In genomic region chr6:37416743-37417142, GRCm38 (mm10) we compare ENCODE assay signal across 18 mouse cellular contexts. TPM values are rescaled to one million over a fixed set of nuclear protein-coding genes. Genes with fewer than 3 reads are reported as not detected.
DNase-seq lines count a peak whose midpoint lies in the region; ATAC-seq and TF ChIP-seq lines count a peak whose summit lies in the region.
"Had no signal": no experiment of that assay in that cellular context is flagged by ENCODE, and none has a peak within 500 bp of the region (broad histone marks: within the 10 kb centered on the region; RNA-seq: fewer than 3 reads in every experiment).

No protein-coding gene starts in this region.

- H3K4me3 ChIP-seq in kidney, adult 2 months (ENCODE audit: insufficient read depth, low read depth, low read length) = no peak overlapping the region
- H3K4me3 ChIP-seq in limb, embryonic 13.5 days = no peak overlapping the region
- H3K4me3 ChIP-seq: hindbrain, embryonic 15.5 days; liver, embryonic 13.5 days; midbrain, embryonic 12.5 days had no signal

- WGBS in kidney, adult 2 months = 35% methylated on average over 4 of the region's 4 CpGs
- WGBS in limb, embryonic 13.5 days = 83% methylated on average over 4 of the region's 4 CpGs

- H3K4me2 ChIP-seq in limb, embryonic 13.5 days (replicated peaks) = no peak overlapping the region
- H3K4me2 ChIP-seq: hindbrain, embryonic 15.5 days; liver, embryonic 13.5 days; midbrain, embryonic 12.5 days had no signal

- no peak for ATAC-seq in limb, embryonic 13.5 days (ENCODE audit: low FRiP score, low read depth)
- ATAC-seq: activated CD4-positive, CD25-positive, alpha-beta regulatory T cell, adult 4 months had no signal

- H3K27me3 ChIP-seq in kidney, adult 2 months (replicated peaks; ENCODE audit: control insufficient read depth, insufficient read depth, low read length) = no peaks in the 10 kb centered on the region
- no peaks in the 10 kb centered on the region for H3K27me3 ChIP-seq in limb, embryonic 13.5 days
- H3K27me3 ChIP-seq: hindbrain, embryonic 15.5 days; liver, embryonic 13.5 days; midbrain, embryonic 12.5 days had no signal

- no peaks in the 10 kb centered on the region; the same call in 1 of the 2 replicates for H3K36me3 ChIP-seq in kidney, adult 2 months (ENCODE audit: control insufficient read depth, insufficient read depth, low read length)
- peaks cover 21% of the 10 kb centered on the region for H3K36me3 ChIP-seq in limb, embryonic 13.5 days
- H3K36me3 ChIP-seq: hindbrain, embryonic 15.5 days; liver, embryonic 13.5 days; midbrain, embryonic 12.5 days had no signal

- intact Hi-C loops in heart, postnatal 14 days (cut with DNase I) = no loop called here
- intact Hi-C loops in gastrocnemius, postnatal 14 days (cut with DNase I; ENCODE audit: low total_unique reads) = no loop called here

- peaks cover 58% of the 10 kb centered on the region for H3K4me1 ChIP-seq in kidney, adult 2 months (ENCODE audit: control insufficient read depth, insufficient read depth, low read length)
- H3K4me1 ChIP-seq in limb, embryonic 13.5 days = peaks cover 84% of the 10 kb centered on the region
- H3K4me1 ChIP-seq: midbrain, embryonic 12.5 days had no signal

- H3K9ac ChIP-seq in limb, embryonic 13.5 days = no peak overlapping the region
- H3K9ac ChIP-seq: hindbrain, embryonic 15.5 days; liver, embryonic 13.5 days; midbrain, embryonic 12.5 days had no signal

- TF ChIP-seq CTCF in kidney, adult 2 months (conservative IDR thresholded peaks at IDR 0.05; ENCODE audit: insufficient read depth, insufficient read length, low read depth, low read length) = no peak

- TF ChIP-seq POLR2A in kidney, adult 2 months (IDR thresholded peaks at IDR 0.05; ENCODE audit: low read depth, low read length) = no peak

- no peaks in the 10 kb centered on the region for H3K9me3 ChIP-seq in limb, embryonic 13.5 days
- H3K9me3 ChIP-seq: hindbrain, embryonic 15.5 days; liver, embryonic 13.5 days; midbrain, embryonic 12.5 days had no signal

- DNase-seq in heart, adult 11 months = peak; percentile 83
- DNase-seq in heart, postnatal 14 days = no peak
- DNase-seq in kidney, adult 11 months = peak; percentile 63
- no peak for DNase-seq in kidney, adult 18-20 months
- peak; percentile 73 for DNase-seq in kidney, adult 2 months
- DNase-seq in frontal cortex, postnatal 36 days (ENCODE audit: low spot score in 2 of 2) = no peak
- no peak for DNase-seq in gastrocnemius, postnatal 14 days
- DNase-seq: adrenal gland, postnatal 36 days; cerebellum, adult 9-11 months; gastrocnemius, postnatal 36 days; layer of hippocampus, adult 9-11 months; liver, embryonic 13.5 days; lung, postnatal 4 days; retina, postnatal 1 day had no signal

- peak overlapping the region; percentile 52 for H3K27ac ChIP-seq in kidney, adult 2 months (ENCODE audit: insufficient read depth, low read depth, low read length)
- H3K27ac ChIP-seq in limb, embryonic 13.5 days = peak overlapping the region; percentile 48
- H3K27ac ChIP-seq: hindbrain, embryonic 15.5 days; liver, embryonic 13.5 days; midbrain, embryonic 12.5 days had no signal

RNA-seq across cellular contexts. Expression of gene Creb3l2, which starts 25.2 kb away (rescaled TPM):
- 10 to 100 TPM; 27.4 to 29.5 TPM for total RNA-seq in heart, postnatal 14 days (2021)
- 23.3 and 25.0 TPM in 2 replicates for polyA plus RNA-seq in kidney, adult 2 months (2012; rRNA removed)
- polyA plus RNA-seq in limb, embryonic 13.5 days (2015; fragmentation: Nextera tagmentation; extraction: Ambion mirVana) = 36.4 and 44.6 TPM in 2 replicates
- 10 to 100 TPM; 14.1 to 16.9 TPM for total RNA-seq in gastrocnemius, postnatal 14 days (2021)

Comparison
In these comparisons a context has a peak if more than half of its experiments do, and no peak if none do; other contexts are left out.
1. DNase-seq: peak in heart, adult 11 months (single experiment), kidney, adult 11 months (single experiment) and kidney, adult 2 months (single experiment); none in heart, postnatal 14 days (0 of 2), kidney, adult 18-20 months (single experiment), frontal cortex, postnatal 36 days (0 of 2) and gastrocnemius, postnatal 14 days (single experiment).